Mouse (Mus musculus) stomach, embryonic 14.5 days (tissue): Measurements from ENCODE around the gene Sccpdh. TPM values are rescaled to one million over a fixed set of nuclear protein-coding genes. Genes with fewer than 3 reads are reported as not detected.
"Not testable (repeated sequence)": the region's sequence is repeated elsewhere in the genome, so short reads cannot be mapped to it uniquely, and the experiment has no call there.

Experiments
- ATAC-seq: fragments of 200-750 bp; cut with Nextera tagmentation; 2 replicates; pipeline ENCODE4 v1.8.0; 2017; ENCODE audit warnings: low read depth, moderate TSS enrichment; ENCODE audit not compliant: insufficient number of reproducible peaks, insufficient read depth, low FRiP score
- H3K27ac ChIP-seq: fragments of 300-500 bp; sonication (generic); 2 replicates; pipeline ENCODE4 v1.5.1; 2014; ENCODE audit warnings: mild to moderate bottlenecking, low read length, moderate library complexity, mixed read lengths
- H3K27me3 ChIP-seq: fragments of 300-500 bp; sonication (generic); 2 replicates; pipeline ENCODE4 v1.6.1; 2014; ENCODE audit warnings: low read length, control low read depth, mixed read lengths; ENCODE audit not compliant: control insufficient read depth, insufficient read depth
- H3K36me3 ChIP-seq: fragments of 300-500 bp; sonication (generic); 2 replicates; pipeline ENCODE4 v1.6.1; 2014; ENCODE audit warnings: mild to moderate bottlenecking, control low read depth, low read length, moderate library complexity, mixed read lengths; ENCODE audit not compliant: control insufficient read depth, insufficient read depth
- H3K4me1 ChIP-seq: fragments of 300-500 bp; sonication (generic); 2 replicates; pipeline ENCODE4 v1.6.1; 2014; ENCODE audit warnings: low read length, control low read depth, mixed read lengths; ENCODE audit not compliant: control insufficient read depth, insufficient read depth
- H3K4me2 ChIP-seq: fragments of 300-500 bp; sonication (generic); replicated peaks from 2 replicates; pipeline ENCODE4 v1.6.1; 2014; ENCODE audit warnings: low read depth, low read length, control low read depth
- H3K4me3 ChIP-seq: fragments of 300-500 bp; sonication (generic); 2 replicates; pipeline ENCODE4 v1.5.1; 2014; ENCODE audit warnings: low read depth, low read length, control low read depth
- H3K9ac ChIP-seq: fragments of 300-500 bp; sonication (generic); replicated peaks from 2 replicates; pipeline ENCODE4 v1.6.1; 2014; ENCODE audit warnings: low read depth, mild to moderate bottlenecking, control low read depth, low read length, moderate library complexity, mixed read lengths
- H3K9me3 ChIP-seq: fragments of 300-500 bp; sonication (generic); 2 replicates; pipeline ENCODE4 v1.6.1; 2016; ENCODE audit warnings: low read depth, low read length, control low read depth; ENCODE audit not compliant: control insufficient read depth
- WGBS: fragments of 180-500 bp; shearing (Covaris S2); extraction: QIAGEN DNeasy Blood & Tissue Kit; methylation state at CpG from one replicate; pipeline ENCODE4 v1.1.7; 2014; 5-methylcytosine and 5-hydroxymethylcytosine counted together
- polyA plus RNA-seq: library from polyadenylated mRNA; unstranded; fragments of >200 nt; fragmentation: Nextera tagmentation; extraction: Ambion mirVana; gene quantifications from 2 replicates; pipeline ENCODE4 v1.2.1, GENCODE M21; 2014

Gene Sccpdh
- polyA plus RNA-seq, 1 experiment from 2014 or later = 69.0 TPM

DNA sequence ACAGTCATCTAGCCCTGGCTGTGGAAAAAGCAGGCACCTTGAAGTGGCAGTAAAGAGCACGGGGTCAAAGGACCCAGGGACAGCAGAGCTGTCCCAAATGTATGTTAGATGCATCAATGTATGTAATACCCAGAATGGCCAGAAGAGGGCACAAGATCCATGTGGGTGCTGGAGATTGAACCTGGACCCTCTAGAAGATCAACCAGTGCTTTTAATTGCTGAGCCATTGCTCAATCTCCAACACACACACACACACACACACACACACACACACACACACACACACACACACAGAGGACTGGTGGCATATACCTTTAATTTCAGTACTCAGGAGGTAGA is 34.6 kb upstream of the Sccpdh start:
- Histone ChIP-seq H3K27ac (no peak overlapping the region), H3K9ac (no peak overlapping the region), H3K27me3 (no peaks in the 10 kb centered on the region), H3K4me1 (no peaks in the 10 kb centered on the region), H3K9me3 (no peaks in the 10 kb centered on the region), H3K4me2 (no peak overlapping the region), H3K36me3 (no peaks in the 10 kb centered on the region), H3K4me3 (no peak overlapping the region)
- ATAC-seq = no peak
- 18% methylated on average over 1 of the region's 1 CpGs for WGBS

DNA sequence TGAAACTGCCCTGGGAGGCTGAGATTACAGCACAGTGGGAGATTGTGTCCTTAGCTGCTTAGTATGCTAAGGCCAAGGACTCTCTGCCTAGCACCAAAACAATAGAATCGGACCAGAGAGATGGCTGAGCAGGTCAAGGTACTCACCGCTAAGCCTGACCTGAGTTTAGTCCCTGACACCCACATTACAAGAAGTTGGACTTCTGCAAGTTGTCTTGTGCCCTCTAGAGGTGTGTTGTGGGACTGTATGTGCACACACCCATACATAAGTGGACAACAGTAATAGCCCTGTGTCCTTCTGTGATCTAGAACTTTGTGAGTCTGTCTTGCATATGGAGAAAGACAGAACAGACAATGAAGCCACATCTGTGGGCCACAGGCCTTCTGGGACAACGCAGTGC is 33.9 kb upstream of the Sccpdh start:
- WGBS = 92% methylated on average over 3 of the region's 3 CpGs
- Histone ChIP-seq H3K4me1 (no peaks in the 10 kb centered on the region), H3K4me3 (no peak overlapping the region), H3K9me3 (no peaks in the 10 kb centered on the region), H3K9ac (no peak overlapping the region), H3K4me2 (no peak overlapping the region), H3K36me3 (no peaks in the 10 kb centered on the region), H3K27me3 (no peaks in the 10 kb centered on the region), H3K27ac (no peak overlapping the region)
- no peak for ATAC-seq

DNA sequence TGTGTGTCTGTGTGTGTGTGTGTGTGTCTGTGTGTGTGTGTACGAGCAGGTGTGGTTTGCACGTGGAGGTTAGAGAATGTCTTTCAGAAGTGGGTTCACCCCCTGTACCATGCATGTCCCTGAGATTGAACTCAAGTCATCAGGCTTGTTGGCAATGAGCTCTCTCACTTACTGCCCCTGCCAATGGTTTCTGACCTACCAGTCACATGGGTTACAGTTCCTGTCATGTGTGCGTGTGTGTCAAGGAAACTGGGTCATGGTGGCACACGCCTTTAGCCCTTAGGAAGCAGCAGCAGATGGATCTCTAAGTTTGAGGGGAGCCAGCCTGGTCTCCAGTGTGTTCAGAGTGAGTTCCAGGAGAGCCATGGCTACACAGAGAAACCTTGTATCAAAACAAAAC is 25.3 kb upstream of the Sccpdh start:
- Histone ChIP-seq H3K9ac (no peak overlapping the region), H3K27me3 (no peaks in the 10 kb centered on the region), H3K4me2 (no peak overlapping the region), H3K36me3 (no peaks in the 10 kb centered on the region), H3K4me1 (no peaks in the 10 kb centered on the region), H3K27ac (no peak overlapping the region), H3K4me3 (no peak overlapping the region), H3K9me3 (no peaks in the 10 kb centered on the region)
- WGBS = 85% methylated on average over 4 of the region's 4 CpGs
- no peak for ATAC-seq

DNA sequence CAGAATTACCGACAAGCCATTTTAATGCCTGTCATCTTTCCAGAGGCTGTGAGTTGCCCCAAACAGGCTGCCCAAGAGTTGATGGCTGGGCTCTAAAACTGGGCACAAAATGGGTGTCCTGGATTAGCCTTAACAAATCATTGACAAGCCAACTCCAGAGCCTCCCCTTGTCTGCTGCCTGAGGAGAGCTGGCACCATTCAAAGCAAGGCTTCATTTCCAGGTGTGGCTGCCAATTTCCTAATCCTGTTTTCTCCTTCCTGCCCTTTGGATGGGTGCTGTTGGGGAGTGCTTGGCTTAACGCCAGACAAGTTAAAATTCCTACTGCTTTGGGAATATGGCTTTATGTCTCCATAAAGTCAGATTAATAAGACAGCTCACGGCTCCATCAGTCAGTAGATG is 23.9 kb upstream of the Sccpdh start:
- WGBS = 56% methylated on average over 3 of the region's 3 CpGs

DNA sequence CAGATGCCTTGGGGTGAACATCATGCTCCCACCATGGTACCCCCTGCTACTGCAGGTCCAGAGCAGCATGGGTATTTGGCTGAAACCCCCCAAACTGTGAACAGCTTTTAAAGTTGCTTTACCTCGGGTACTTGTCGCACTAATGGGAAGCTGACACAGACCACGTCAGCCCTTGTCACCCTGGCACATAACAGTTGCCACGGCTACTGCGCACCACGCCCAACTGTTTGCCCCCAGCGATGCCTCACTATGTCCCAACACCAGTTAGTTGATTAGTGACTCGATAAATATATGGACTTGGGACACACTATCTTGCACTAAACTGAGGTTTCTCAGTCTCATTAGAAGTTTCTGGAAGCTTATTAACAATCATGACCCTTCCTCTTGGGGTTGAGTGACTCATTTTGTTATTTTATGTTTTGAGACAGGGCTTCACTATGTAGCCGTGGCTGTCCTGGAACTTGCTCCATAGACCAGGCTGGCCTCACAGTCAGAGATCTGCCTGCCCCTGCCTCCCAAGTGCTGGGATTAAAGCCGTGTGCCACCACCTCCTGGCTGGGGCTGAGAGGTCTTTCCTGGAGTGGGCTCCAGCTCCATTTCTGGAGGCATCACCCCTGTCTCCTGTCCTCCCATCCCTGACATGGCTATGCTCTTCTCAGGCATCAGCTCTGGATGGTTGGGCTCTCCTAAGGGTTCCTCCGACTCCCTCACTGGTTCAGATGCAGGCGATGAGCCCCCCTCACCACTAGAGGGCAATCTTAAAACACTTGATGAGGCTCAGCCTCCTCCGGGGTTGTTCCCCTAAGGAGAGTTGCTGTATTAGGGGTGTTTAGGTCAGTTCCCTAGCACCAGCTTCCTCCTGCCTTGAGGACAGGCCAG is 22.7 kb upstream of the Sccpdh start:
- Histone ChIP-seq H3K9me3 (no peaks in the 10 kb centered on the region), H3K4me2 (peak overlapping the region; percentile 30), H3K27ac (no peak overlapping the region), H3K4me3 (no peak overlapping the region), H3K4me1 (no peaks in the 10 kb centered on the region), H3K27me3 (no peaks in the 10 kb centered on the region), H3K9ac (no peak overlapping the region), H3K36me3 (no peaks in the 10 kb centered on the region)
- peak; percentile 79; the same call in 1 of the 2 replicates for ATAC-seq
- WGBS = 59% methylated on average over 13 of the region's 13 CpGs

More for the DNA sequence above, 23.9 kb upstream of the Sccpdh start:
- H3K27me3 ChIP-seq = no peaks in the 10 kb centered on the region
- H3K9ac ChIP-seq = no peak overlapping the region
- no peak overlapping the region for H3K27ac ChIP-seq
- no peak overlapping the region for H3K4me3 ChIP-seq
- no peaks in the 10 kb centered on the region for H3K9me3 ChIP-seq
- ATAC-seq = no peak
- H3K4me1 ChIP-seq = no peaks in the 10 kb centered on the region
- no peak overlapping the region for H3K4me2 ChIP-seq
- no peaks in the 10 kb centered on the region for H3K36me3 ChIP-seq

DNA sequence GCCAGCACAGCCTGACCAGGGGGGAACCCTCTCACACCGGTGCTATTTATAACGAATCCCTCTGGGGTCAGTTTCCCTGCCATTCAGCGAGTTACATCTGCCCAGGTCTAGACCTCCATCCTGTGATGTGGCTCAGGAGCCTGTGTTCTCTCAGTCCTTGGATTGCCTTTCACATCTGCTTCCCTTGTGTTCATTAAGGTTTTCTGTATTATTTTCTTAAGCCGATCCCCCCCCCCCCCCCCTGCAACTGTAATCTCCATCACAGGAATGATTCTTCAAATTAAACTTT is 22.1 kb upstream of the Sccpdh start:
- H3K4me3 ChIP-seq = no peak overlapping the region
- 18% methylated on average over 4 of the region's 4 CpGs for WGBS

DNA sequence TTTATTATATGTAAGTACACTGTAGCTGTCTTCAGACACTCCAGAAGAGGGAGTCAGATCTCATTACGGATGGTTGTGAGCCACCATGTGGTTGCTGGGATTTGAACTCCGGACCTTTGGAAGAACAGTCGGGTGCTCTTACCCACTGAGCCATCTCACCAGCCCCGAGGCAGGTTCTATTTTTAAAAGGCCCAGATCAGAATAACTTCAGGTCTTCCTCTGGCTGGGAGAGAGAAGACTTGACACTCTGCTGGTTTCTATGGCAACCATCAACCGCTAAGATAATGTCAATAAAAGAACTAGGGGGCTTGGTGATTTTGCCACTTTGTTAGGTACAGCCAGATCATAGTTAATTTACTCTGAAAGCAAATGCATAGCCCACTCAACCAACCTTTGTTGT is 19.3 kb upstream of the Sccpdh start:
- not testable (repeated sequence) for H3K4me1 ChIP-seq, H3K27ac ChIP-seq, H3K9me3 ChIP-seq, H3K9ac ChIP-seq, H3K27me3 ChIP-seq, H3K36me3 ChIP-seq, H3K4me2 ChIP-seq, H3K4me3 ChIP-seq, ATAC-seq
- 63% methylated on average over 4 of the region's 5 CpGs for WGBS

More for the DNA sequence above, 22.1 kb upstream of the Sccpdh start:
- no peaks in the 10 kb centered on the region for H3K9me3 ChIP-seq
- H3K4me1 ChIP-seq = no peaks in the 10 kb centered on the region
- no peak overlapping the region for H3K27ac ChIP-seq
- no peaks in the 10 kb centered on the region for H3K36me3 ChIP-seq
- no peak overlapping the region for H3K9ac ChIP-seq
- H3K27me3 ChIP-seq = no peaks in the 10 kb centered on the region
- peak overlapping the region; percentile 30 for H3K4me2 ChIP-seq
- peak; percentile 39; the same call in 1 of the 2 replicates for ATAC-seq

DNA sequence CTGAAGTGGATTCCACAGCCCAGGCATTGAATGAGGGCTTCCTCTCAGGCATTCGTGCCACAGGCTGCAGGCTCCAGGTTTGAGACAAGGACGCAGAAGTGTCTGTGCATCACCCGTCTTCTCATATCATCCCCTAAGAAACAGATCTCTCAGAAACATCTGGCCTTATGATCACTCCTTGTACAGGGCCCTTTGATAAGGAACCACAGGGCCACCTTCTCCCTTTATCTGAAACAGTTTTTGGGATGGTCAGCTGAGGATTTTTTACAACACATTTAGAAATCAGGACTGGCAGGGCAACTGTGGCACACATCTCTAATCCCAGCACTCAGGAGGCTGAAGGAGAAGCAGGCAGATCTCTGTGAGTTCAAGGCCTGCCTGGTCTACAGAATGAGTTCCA is 18.7 kb upstream of the Sccpdh start:
- Histone ChIP-seq H3K27me3 (no peaks in the 10 kb centered on the region), H3K9ac (no peak overlapping the region), H3K36me3 (no peaks in the 10 kb centered on the region), H3K4me1 (no peaks in the 10 kb centered on the region), H3K4me3 (no peak overlapping the region), H3K27ac (no peak overlapping the region), H3K9me3 (no peaks in the 10 kb centered on the region), H3K4me2 (no peak overlapping the region)
- WGBS = 75% methylated on average over 3 of the region's 3 CpGs
- no peak for ATAC-seq

DNA sequence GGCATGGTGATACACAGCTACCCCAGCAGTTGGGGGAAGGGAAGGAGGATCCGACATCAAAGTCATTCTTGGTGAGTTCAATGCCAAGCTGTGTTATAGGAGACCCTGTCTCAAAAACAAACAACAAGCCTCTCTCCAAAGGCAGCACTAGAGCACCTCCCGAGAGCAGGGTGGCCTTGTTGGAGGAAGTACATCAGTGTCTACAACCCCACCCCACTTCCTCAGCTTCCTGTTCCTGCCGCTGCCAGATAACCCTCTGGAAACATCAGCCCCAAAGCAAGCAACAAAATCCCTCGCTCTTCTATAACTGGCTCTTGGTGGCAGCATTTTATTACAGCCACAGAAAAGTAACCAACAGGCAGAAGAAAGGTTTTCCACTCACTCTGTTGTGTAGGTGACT is 17.7 kb upstream of the Sccpdh start:
- Histone ChIP-seq H3K9me3 (no peaks in the 10 kb centered on the region), H3K36me3 (no peaks in the 10 kb centered on the region), H3K4me3 (no peak overlapping the region), H3K4me2 (no peak overlapping the region), H3K27me3 (no peaks in the 10 kb centered on the region), H3K9ac (no peak overlapping the region), H3K27ac (no peak overlapping the region), H3K4me1 (no peaks in the 10 kb centered on the region)
- WGBS = 71% methylated on average over 4 of the region's 4 CpGs
- ATAC-seq = no peak
